Mouse (Mus musculus): ENCODE measurements around the gene Chd2. TPM values are rescaled to one million over a fixed set of nuclear protein-coding genes. Genes with fewer than 3 reads are reported as not detected.

Gene Chd2
- total and polyA plus RNA-seq, 2 experiments = 20.1 to 40.0 TPM

DNA sequence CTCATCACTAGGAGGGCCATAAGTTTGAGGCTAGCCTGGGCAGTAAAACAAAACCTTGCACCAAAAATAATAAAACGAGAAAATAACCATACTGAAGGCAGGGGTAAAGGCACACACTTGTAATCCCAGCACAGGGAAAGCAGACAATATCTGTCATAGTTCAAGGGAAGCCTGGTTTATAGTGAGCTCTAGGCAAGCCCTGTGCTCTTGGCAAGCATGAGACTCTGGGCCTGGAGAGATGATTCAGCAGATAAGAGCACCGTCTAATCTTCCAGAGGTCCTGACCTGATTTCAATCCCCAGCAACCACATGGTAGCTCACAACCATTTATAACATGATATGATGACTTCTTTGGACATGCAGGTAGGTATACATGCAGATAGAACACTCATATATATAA, 29.2 kb downstream of the Chd2 start:
- H3K4me3 ChIP-seq (ENCODE audit: insufficient read depth, low read depth, low read length) = no peak overlapping the region
- TF ChIP-seq POLR2A (IDR thresholded peaks at IDR 0.05; ENCODE audit: extremely low read depth, insufficient read depth, low read length) (no peak), CTCF (IDR thresholded peaks at IDR 0.05; ENCODE audit: low read depth, low read length) (no peak)
- H3K9ac ChIP-seq (ENCODE audit: low read depth, low read length) = no peak overlapping the region
- H3K27me3 ChIP-seq (ENCODE audit: control insufficient read depth, insufficient read depth, low read length) = no peaks in the 10 kb centered on the region
- WGBS = 49% methylated on average over 2 of the region's 2 CpGs
- H3K36me3 ChIP-seq (ENCODE audit: control insufficient read depth, insufficient read depth, low read length) = peaks cover 79% of the 10 kb centered on the region
- H3K27ac ChIP-seq (replicated peaks; ENCODE audit: insufficient read depth, low read depth, low read length) = no peak overlapping the region
- peaks cover 6% of the 10 kb centered on the region; the same call in 1 of the 2 replicates for H3K79me2 ChIP-seq (ENCODE audit: control insufficient read depth, insufficient read depth, low read length)
- DNase-seq (ENCODE audit: extremely low read depth, low read depth, low spot score) = peak; percentile 34
- peaks cover 2% of the 10 kb centered on the region; the same call in 1 of the 2 replicates for H3K4me1 ChIP-seq (ENCODE audit: control insufficient read depth, insufficient read depth, low read length)

DNA sequence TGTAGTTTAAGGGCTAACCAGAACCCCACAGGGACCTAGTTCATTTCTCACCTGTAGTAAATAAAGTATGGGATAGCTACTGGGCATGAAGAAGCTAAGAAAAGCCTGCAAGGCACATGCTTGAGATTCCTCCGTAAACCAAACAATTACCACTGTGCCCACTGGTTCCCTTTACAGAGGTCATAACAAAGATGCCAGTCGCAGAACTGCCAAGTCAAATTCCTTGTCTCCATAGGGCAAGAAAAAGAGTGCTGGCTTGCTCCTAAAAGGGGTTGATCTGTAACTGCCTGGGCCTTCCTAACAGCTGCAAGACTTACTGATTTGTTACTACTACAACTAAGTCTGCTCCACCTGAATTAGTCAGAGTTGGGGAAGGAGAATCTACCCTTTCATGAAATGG, 32.9 kb downstream of the Chd2 start:
- peaks cover 3% of the 10 kb centered on the region; the same call in 1 of the 2 replicates for H3K79me2 ChIP-seq (ENCODE audit: control insufficient read depth, insufficient read depth, low read length)
- no peak for DNase-seq (ENCODE audit: extremely low read depth, low read depth, low spot score)
- H3K9ac ChIP-seq (ENCODE audit: low read depth, low read length) = no peak overlapping the region
- peaks cover 77% of the 10 kb centered on the region for H3K36me3 ChIP-seq (ENCODE audit: control insufficient read depth, insufficient read depth, low read length)
- TF ChIP-seq CTCF (IDR thresholded peaks at IDR 0.05; ENCODE audit: low read depth, low read length) = no peak
- no peak for TF ChIP-seq POLR2A (IDR thresholded peaks at IDR 0.05; ENCODE audit: extremely low read depth, insufficient read depth, low read length)
- H3K4me1 ChIP-seq (ENCODE audit: control insufficient read depth, insufficient read depth, low read length) = no peaks in the 10 kb centered on the region
- no peak overlapping the region for H3K27ac ChIP-seq (replicated peaks; ENCODE audit: insufficient read depth, low read depth, low read length)
- 98% methylated on average over 2 of the region's 2 CpGs for WGBS
- no peak overlapping the region for H3K4me3 ChIP-seq (ENCODE audit: insufficient read depth, low read depth, low read length)
- H3K27me3 ChIP-seq (ENCODE audit: control insufficient read depth, insufficient read depth, low read length) = no peaks in the 10 kb centered on the region

GRCm38 (mm10) chr7:73507491-73507890, 34.1 kb downstream of the Chd2 start:
- Histone ChIP-seq H3K27ac (replicated peaks; ENCODE audit: insufficient read depth, low read depth, low read length) (no peak overlapping the region), H3K79me2 (ENCODE audit: control insufficient read depth, insufficient read depth, low read length) (peaks cover 3% of the 10 kb centered on the region; the same call in 1 of the 2 replicates), H3K9ac (ENCODE audit: low read depth, low read length) (no peak overlapping the region), H3K4me1 (ENCODE audit: control insufficient read depth, insufficient read depth, low read length) (no peaks in the 10 kb centered on the region), H3K36me3 (ENCODE audit: control insufficient read depth, insufficient read depth, low read length) (peaks cover 79% of the 10 kb centered on the region), H3K4me3 (ENCODE audit: insufficient read depth, low read depth, low read length) (no peak overlapping the region), H3K27me3 (ENCODE audit: control insufficient read depth, insufficient read depth, low read length) (no peaks in the 10 kb centered on the region)
- peak; percentile 35 for DNase-seq (ENCODE audit: extremely low read depth, low read depth, low spot score)
- TF ChIP-seq POLR2A (IDR thresholded peaks at IDR 0.05; ENCODE audit: extremely low read depth, insufficient read depth, low read length) (no peak), CTCF (IDR thresholded peaks at IDR 0.05; ENCODE audit: low read depth, low read length) (no peak)
- WGBS = 89% methylated on average over 6 of the region's 6 CpGs

DNA sequence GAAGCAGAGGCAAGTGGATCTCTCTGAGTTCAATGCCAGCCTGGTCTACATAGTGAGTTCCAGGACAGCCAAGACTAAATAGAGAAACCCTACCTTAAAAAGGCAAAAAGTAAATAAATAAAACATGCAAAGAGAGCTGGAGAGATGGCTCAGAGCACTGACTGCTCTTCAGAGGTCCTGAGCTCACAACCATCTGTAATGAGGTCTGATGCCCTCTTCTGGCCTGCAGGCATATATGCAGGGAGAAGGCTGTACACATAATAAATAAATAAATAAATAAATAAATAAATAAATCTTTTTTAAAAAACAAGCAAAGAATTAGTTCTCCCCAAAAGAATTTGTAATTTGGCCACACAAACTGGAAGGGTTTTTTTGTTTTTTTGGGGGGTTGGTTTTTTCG, 34.8 kb downstream of the Chd2 start:
- Histone ChIP-seq H3K36me3 (ENCODE audit: control insufficient read depth, insufficient read depth, low read length) (peaks cover 80% of the 10 kb centered on the region), H3K4me1 (ENCODE audit: control insufficient read depth, insufficient read depth, low read length) (no peaks in the 10 kb centered on the region), H3K27me3 (ENCODE audit: control insufficient read depth, insufficient read depth, low read length) (no peaks in the 10 kb centered on the region), H3K9ac (ENCODE audit: low read depth, low read length) (no peak overlapping the region), H3K27ac (replicated peaks; ENCODE audit: insufficient read depth, low read depth, low read length) (no peak overlapping the region), H3K79me2 (ENCODE audit: control insufficient read depth, insufficient read depth, low read length) (peaks cover 3% of the 10 kb centered on the region; the same call in 1 of the 2 replicates), H3K4me3 (ENCODE audit: insufficient read depth, low read depth, low read length) (no peak overlapping the region)
- TF ChIP-seq CTCF (IDR thresholded peaks at IDR 0.05; ENCODE audit: low read depth, low read length) = peak; percentile 34; the same call in 1 of the 2 replicates
- TF ChIP-seq POLR2A (IDR thresholded peaks at IDR 0.05; ENCODE audit: extremely low read depth, insufficient read depth, low read length) = no peak
- DNase-seq (ENCODE audit: extremely low read depth, low read depth, low spot score) = no peak
- WGBS = 100% methylated on average over 1 of the region's 1 CpGs

GRCm38 (mm10) chr7:73505266-73505665, 36.4 kb downstream of the Chd2 start:
- Histone ChIP-seq H3K4me3 (ENCODE audit: insufficient read depth, low read depth, low read length) (no peak overlapping the region), H3K27ac (replicated peaks; ENCODE audit: insufficient read depth, low read depth, low read length) (no peak overlapping the region), H3K4me1 (ENCODE audit: control insufficient read depth, insufficient read depth, low read length) (no peaks in the 10 kb centered on the region), H3K9ac (ENCODE audit: low read depth, low read length) (no peak overlapping the region), H3K79me2 (ENCODE audit: control insufficient read depth, insufficient read depth, low read length) (0 out of 2 replicates have a peak, but pooled peaks cover under 1% of the 10 kb centered on the region), H3K27me3 (ENCODE audit: control insufficient read depth, insufficient read depth, low read length) (no peaks in the 10 kb centered on the region), H3K36me3 (ENCODE audit: control insufficient read depth, insufficient read depth, low read length) (peaks cover 80% of the 10 kb centered on the region)
- 52% methylated on average over 6 of the region's 6 CpGs for WGBS
- no peak for TF ChIP-seq POLR2A (IDR thresholded peaks at IDR 0.05; ENCODE audit: extremely low read depth, insufficient read depth, low read length)
- no peak for TF ChIP-seq CTCF (IDR thresholded peaks at IDR 0.05; ENCODE audit: low read depth, low read length)
- no peak for DNase-seq (ENCODE audit: extremely low read depth, low read depth, low spot score)

GRCm38 (mm10) chr7:73498200-73498599, 43.4 kb downstream of the Chd2 start:
- Histone ChIP-seq H3K36me3 (ENCODE audit: control insufficient read depth, insufficient read depth, low read length) (peaks cover 78% of the 10 kb centered on the region), H3K4me1 (ENCODE audit: control insufficient read depth, insufficient read depth, low read length) (peaks cover 2% of the 10 kb centered on the region; the same call in 1 of the 2 replicates), H3K9ac (ENCODE audit: low read depth, low read length) (no peak overlapping the region), H3K27ac (replicated peaks; ENCODE audit: insufficient read depth, low read depth, low read length) (no peak overlapping the region), H3K79me2 (ENCODE audit: control insufficient read depth, insufficient read depth, low read length) (no peaks in the 10 kb centered on the region), H3K27me3 (ENCODE audit: control insufficient read depth, insufficient read depth, low read length) (no peaks in the 10 kb centered on the region), H3K4me3 (ENCODE audit: insufficient read depth, low read depth, low read length) (no peak overlapping the region)
- TF ChIP-seq CTCF (IDR thresholded peaks at IDR 0.05; ENCODE audit: low read depth, low read length) (no peak), POLR2A (IDR thresholded peaks at IDR 0.05; ENCODE audit: extremely low read depth, insufficient read depth, low read length) (0 out of 2 replicates have a peak, but pooled peaks have one; percentile 4)
- no peak for DNase-seq (ENCODE audit: extremely low read depth, low read depth, low spot score)
- 77% methylated on average over 2 of the region's 2 CpGs for WGBS

All from liver, adult 2 months (tissue).